Mouse (Mus musculus): ENCODE results near the gene Galnt14. TPM values are rescaled to one million over a fixed set of nuclear protein-coding genes. Genes with fewer than 3 reads are reported as not detected.
A peak's percentile ranks its signal among the peaks of the same experiment; 100 is the strongest.

Galnt14 gene
- total RNA-seq, 2 experiments from 2014 or later, result 24.0 to 25.7 TPM

DNA sequence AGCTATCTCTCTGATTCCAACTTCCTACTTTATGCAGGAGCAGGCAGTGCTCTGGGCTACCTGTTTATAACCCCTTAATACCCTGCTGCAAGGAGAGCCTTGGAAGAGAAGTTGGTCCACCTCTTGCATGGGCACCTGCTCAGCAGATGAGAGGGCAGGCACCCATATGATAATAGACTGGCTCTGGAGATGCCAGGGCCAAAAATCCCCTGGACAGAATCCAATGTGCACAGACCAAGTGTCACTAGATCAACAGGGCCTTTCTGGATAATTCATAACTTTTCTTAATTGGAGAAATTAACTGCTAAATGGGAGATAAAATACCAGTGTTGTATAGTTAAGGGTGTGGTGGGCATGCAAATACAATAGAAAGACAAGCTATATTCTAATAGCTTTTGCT is 6.7 kb downstream of the Galnt14 start:
- Histone ChIP-seq H3K4me3 (no peak overlapping the region), H3K27ac (no peak overlapping the region)
- no peak for TF ChIP-seq CTCF (conservative IDR thresholded peaks at IDR 0.05)
- no peak for DNase-seq (ENCODE audit: low spot score in 2 of 2)

DNA sequence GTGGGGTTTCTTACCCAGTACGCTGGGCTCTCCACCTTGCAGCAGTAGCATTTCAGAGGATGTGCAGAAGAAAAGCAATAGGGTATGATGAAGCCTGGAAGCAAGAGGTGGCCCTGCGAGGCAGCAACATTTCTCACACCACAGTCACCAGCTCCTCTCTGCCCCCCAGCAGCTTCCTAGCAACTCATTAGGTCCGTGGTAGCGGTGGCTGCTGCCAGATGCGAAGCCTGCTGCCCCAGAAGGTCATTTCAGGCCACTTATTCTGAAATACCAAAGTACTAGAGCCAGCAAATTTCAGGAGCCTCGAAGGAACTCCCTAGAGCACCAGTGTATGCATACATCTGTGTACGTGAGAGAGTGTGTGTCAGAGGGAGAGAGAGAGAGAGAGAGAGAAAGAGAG is 9.2 kb downstream of the Galnt14 start:
- DNase-seq (ENCODE audit: low spot score in 2 of 2), result no peak
- TF ChIP-seq CTCF (conservative IDR thresholded peaks at IDR 0.05), result no peak
- H3K27ac ChIP-seq, result no peak overlapping the region
- no peak overlapping the region for H3K4me3 ChIP-seq

DNA sequence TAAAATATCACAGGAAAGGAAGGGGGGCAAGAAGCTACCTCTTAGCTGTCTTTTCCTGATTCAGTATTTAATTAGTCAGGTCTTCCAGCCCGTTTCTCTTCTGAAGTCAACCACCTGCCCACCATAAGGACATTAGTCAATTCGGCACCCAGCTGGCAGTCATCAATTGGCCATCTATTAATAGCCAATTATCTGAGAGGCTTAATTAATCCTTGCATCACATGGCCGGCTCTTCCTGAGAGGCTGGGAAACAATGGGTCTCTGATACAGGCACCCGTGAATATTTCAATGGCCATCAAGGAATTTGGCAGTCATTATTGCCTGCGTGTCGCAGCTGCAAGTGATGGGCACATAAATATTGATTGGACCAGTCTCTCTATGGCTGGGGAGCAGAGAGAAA is 10.4 kb downstream of the Galnt14 start:
- DNase-seq (ENCODE audit: low spot score in 2 of 2), result no peak
- no peak for TF ChIP-seq CTCF (conservative IDR thresholded peaks at IDR 0.05)
- Histone ChIP-seq H3K4me3 (no peak overlapping the region), H3K27ac (no peak overlapping the region)

GRCm38 (mm10) chr17:73694206-73694952 is 15.9 kb downstream of the Galnt14 start:
- no peak overlapping the region for H3K27ac ChIP-seq
- no peak for DNase-seq (ENCODE audit: low spot score in 2 of 2)
- H3K4me3 ChIP-seq, result no peak overlapping the region
- no peak for TF ChIP-seq CTCF (conservative IDR thresholded peaks at IDR 0.05)

GRCm38 (mm10) chr17:73688261-73688660 is 22.0 kb downstream of the Galnt14 start:
- no peak overlapping the region for H3K27ac ChIP-seq
- H3K4me3 ChIP-seq, result no peak overlapping the region
- no peak for DNase-seq (ENCODE audit: low spot score in 2 of 2)
- no peak for TF ChIP-seq CTCF (conservative IDR thresholded peaks at IDR 0.05)

- TF ChIP-seq CTCF (conservative IDR thresholded peaks at IDR 0.05), result no peak
- no peak for DNase-seq (ENCODE audit: low spot score in 2 of 2)
- Histone ChIP-seq H3K4me3 (no peak overlapping the region), H3K27ac (no peak overlapping the region)
Measured at GRCm38 (mm10) chr17:73686292-73686691, 24.0 kb downstream of the Galnt14 start.

DNA sequence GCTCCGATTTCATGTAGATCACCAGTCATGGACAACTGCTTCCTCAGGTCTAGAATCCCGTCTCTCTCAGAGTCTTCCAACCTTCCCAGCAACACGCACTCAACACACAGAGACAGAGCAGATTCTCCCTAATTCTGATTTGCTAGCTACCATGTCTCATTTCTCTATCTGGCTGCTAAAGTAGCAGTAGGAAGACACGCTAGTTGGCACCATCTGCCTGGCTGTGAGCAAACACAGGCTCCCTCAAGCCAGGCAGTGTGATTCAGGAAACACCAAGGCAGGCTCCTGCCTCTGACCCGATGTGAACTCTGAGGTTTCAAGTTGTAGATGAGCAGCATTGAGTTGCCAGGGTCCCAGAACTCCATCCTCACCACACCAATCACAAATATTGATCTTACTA is 25.5 kb downstream of the Galnt14 start:
- no peak for TF ChIP-seq CTCF (conservative IDR thresholded peaks at IDR 0.05)
- Histone ChIP-seq H3K4me3 (no peak overlapping the region), H3K27ac (no peak overlapping the region)
- DNase-seq (ENCODE audit: low spot score in 2 of 2), result peak in 1 of 2 experiments; percentile 32

DNA sequence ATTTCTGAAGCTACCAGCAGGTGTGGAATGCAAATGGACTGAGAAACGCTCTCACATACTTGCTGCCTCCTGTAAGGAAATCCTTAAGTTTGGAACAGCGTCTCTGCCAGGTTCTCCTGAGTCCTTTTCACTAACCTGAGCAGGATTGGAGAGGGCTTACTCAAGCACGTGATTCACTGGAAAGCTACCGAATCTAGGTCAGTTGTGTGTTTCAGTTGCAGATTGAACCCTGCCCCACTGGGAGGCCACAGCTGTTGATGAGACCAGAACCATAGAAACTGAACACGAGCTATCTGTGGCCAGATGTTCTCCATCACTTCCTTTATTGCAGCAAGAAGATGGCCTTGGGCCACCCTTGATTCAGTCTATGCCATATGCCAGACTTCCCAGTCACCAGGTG is 38.3 kb downstream of the Galnt14 start:
- no peak overlapping the region for H3K27ac ChIP-seq
- no peak for TF ChIP-seq CTCF (conservative IDR thresholded peaks at IDR 0.05)
- H3K4me3 ChIP-seq, result no peak overlapping the region
- no peak for DNase-seq (ENCODE audit: low spot score in 2 of 2)

DNA sequence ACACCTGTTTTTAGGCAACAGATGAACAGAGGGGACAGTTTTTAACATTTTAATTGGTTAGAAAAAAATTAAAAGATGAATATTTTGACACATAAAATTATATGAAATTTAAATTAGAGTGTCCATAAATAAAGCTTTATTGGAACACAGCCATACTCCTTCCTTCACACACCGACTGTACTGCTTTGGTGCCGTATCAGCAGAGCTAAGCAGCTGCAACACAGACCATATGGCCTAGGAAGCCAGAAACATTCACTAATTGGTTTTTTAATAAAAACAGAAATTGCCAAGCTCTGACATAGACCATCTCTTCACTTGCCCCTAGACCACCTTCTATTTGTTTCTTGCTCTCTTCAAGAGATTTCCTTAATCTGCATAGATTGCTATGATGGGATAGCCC is 40.2 kb downstream of the Galnt14 start:
- Histone ChIP-seq H3K4me3 (no peak overlapping the region), H3K27ac (peak overlapping the region; percentile 64)
- no peak for TF ChIP-seq CTCF (conservative IDR thresholded peaks at IDR 0.05)
- no peak for DNase-seq (ENCODE audit: low spot score in 2 of 2)

DNA sequence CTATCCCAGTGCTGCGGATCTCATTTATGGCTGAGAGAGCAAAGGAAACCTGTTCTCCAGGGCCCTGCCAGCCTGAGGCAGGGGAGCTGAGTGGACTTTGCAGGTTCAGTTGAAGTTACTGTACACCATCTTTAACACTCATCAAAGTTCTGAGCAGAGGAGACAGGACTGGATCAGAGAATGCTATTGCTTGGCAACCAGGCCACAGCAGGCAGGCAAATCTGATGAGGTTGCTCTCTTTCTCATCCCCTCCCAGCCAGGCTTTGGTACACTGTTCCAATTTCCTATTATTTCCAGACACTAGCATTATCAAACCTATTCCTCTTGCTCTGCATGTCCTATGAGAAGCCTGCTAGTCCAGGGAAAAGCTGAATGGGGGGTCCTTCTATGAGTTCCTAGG is 41.3 kb downstream of the Galnt14 start:
- no peak for TF ChIP-seq CTCF (conservative IDR thresholded peaks at IDR 0.05)
- no peak overlapping the region for H3K4me3 ChIP-seq
- DNase-seq (ENCODE audit: low spot score in 2 of 2), result no peak
- peak overlapping the region; percentile 64 for H3K27ac ChIP-seq

- TF ChIP-seq CTCF (conservative IDR thresholded peaks at IDR 0.05), result no peak
- H3K27ac ChIP-seq, result no peak overlapping the region
- no peak for DNase-seq (ENCODE audit: low spot score in 2 of 2)
- H3K4me3 ChIP-seq, result no peak overlapping the region
Measured at GRCm38 (mm10) chr17:73663237-73663636, 47.0 kb downstream of the Galnt14 start.

GRCm38 (mm10) chr17:73658731-73659445 is 51.4 kb downstream of the Galnt14 start:
- TF ChIP-seq CTCF (conservative IDR thresholded peaks at IDR 0.05), result no peak
- no peak for DNase-seq (ENCODE audit: low spot score in 2 of 2)
- Histone ChIP-seq H3K4me3 (no peak overlapping the region), H3K27ac (no peak overlapping the region)

DNA sequence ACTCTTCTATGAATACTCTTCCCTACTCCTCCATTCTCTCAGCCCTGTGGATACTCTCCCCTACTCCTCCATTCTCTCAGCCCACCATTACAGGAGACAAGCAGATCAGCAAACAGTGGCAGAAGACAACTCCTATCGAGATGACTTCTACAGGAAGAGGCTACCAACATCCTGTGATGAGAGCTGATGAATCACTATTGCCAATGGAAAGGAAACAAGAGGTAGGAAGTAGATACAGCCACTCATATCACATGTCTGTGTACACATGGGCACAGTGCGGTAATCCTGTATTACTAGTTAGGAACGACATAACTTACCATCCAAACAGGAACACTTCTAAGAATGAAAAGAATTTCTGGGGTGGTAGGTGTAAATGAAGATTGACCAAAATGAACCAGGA is 53.9 kb downstream of the Galnt14 start:
- DNase-seq (ENCODE audit: low spot score in 2 of 2), result no peak
- TF ChIP-seq CTCF (conservative IDR thresholded peaks at IDR 0.05), result no peak

GRCm38 (mm10) chr17:73654261-73654660 is 56.0 kb downstream of the Galnt14 start:
- H3K4me3 ChIP-seq, result no peak overlapping the region
- no peak for TF ChIP-seq CTCF (conservative IDR thresholded peaks at IDR 0.05)
- H3K27ac ChIP-seq, result no peak overlapping the region
- no peak for DNase-seq (ENCODE audit: low spot score in 2 of 2)

More for the DNA sequence above, 53.9 kb downstream of the Galnt14 start:
- no peak overlapping the region for H3K4me3 ChIP-seq
- H3K27ac ChIP-seq, result no peak overlapping the region
